In genomic region chrX:20617903-20618399, GRCm38 (mm10) we compare ENCODE assay signal across 7 mouse cellular contexts. TPM values are rescaled to one million over a fixed set of nuclear protein-coding genes. Genes with fewer than 3 reads are reported as not detected.
DNase-seq lines count a peak whose midpoint lies in the region; ATAC-seq and TF ChIP-seq lines count a peak whose summit lies in the region.

No protein-coding gene starts in this region.

- no peak for TF ChIP-seq CTCF in stomach, postnatal 0 days (IDR thresholded peaks at IDR 0.05; ENCODE audit: low read depth)

- H3K4me3 ChIP-seq in stomach, postnatal 0 days (ENCODE audit: low read depth, low read length): peak overlapping the region; percentile 60

- 18% methylated on average over 31 of the region's 31 CpGs for WGBS in stomach, postnatal 0 days

- H3K36me3 ChIP-seq in stomach, postnatal 0 days (ENCODE audit: control insufficient read depth, insufficient read depth, low read length): no peaks in the 10 kb centered on the region

- no peaks in the 10 kb centered on the region for H3K27me3 ChIP-seq in stomach, postnatal 0 days (ENCODE audit: control insufficient read depth, insufficient read depth, low read length)

- intact Hi-C loops in left cerebral cortex, postnatal 10 days (cut with DNase I): no loop called here

- no peak for TF ChIP-seq EP300 in stomach, postnatal 0 days (optimal IDR thresholded peaks at IDR 0.05)

- H3K9ac ChIP-seq in stomach, postnatal 0 days (ENCODE audit: low read length): peak overlapping the region; percentile 64

- peak; percentile 16; the same call in 1 of the 2 replicates for ATAC-seq in megakaryocyte progenitor cell, adult 5-6 weeks (replicated peaks; ENCODE audit: poor library complexity)
- no peak; the same call in none of the 2 replicates for ATAC-seq in stomach, postnatal 0 days (ENCODE audit: low FRiP score, low TSS enrichment)

- peak overlapping the region; percentile 40 for H3K4me2 ChIP-seq in stomach, postnatal 0 days (replicated peaks; ENCODE audit: low read depth)

- no peaks in the 10 kb centered on the region for H3K9me3 ChIP-seq in stomach, postnatal 0 days (ENCODE audit: control insufficient read depth, low read length)

- peak overlapping the region; percentile 77 for H3K27ac ChIP-seq in stomach, postnatal 0 days (replicated peaks)

- H3K4me1 ChIP-seq in stomach, postnatal 0 days (replicated peaks; ENCODE audit: control insufficient read depth, insufficient read depth): no peaks in the 10 kb centered on the region

- peak; percentile 27 to 28 for DNase-seq in lung, adult 18-20 months
- DNase-seq in lung, postnatal 4 days: no peak
- DNase-seq in cerebellum, postnatal 10 days: peak; percentile 72 to 75
- peak; percentile 4 to 27 for DNase-seq in frontal cortex, postnatal 25 days (ENCODE audit: low spot score in 2 of 2)
- peak; percentile 25 to 53 for DNase-seq in left cerebral cortex, postnatal 10 days (ENCODE audit: extremely low spot score in 1 of 2, low spot score in 2 of 2)
- no peak for DNase-seq in stomach, postnatal 0 days (ENCODE audit: low spot score)

RNA-seq across cellular contexts. Expression of gene Ndufb11, which starts 0.5 kb away (rescaled TPM):
- total RNA-seq in left cerebral cortex, postnatal 10 days (2021): 100 to 1,000 TPM; 151 to 160 TPM
- total RNA-seq in megakaryocyte progenitor cell, adult 5-6 weeks (2015): 161 and 171 TPM in 2 replicates
- total RNA-seq in megakaryocyte progenitor cell, adult 5-6 weeks (2017): 75.1 and 84.7 TPM in 2 replicates
- 316 and 334 TPM in 2 replicates for polyA plus RNA-seq in stomach, postnatal 0 days (2015; fragmentation: Nextera tagmentation; extraction: Ambion mirVana)

RNA-seq across cellular contexts. Expression of gene Rbm10, which starts 0.6 kb away (rescaled TPM):
- 10 to 100 TPM; 32.6 to 34.4 TPM for total RNA-seq in left cerebral cortex, postnatal 10 days (2021)
- total RNA-seq in megakaryocyte progenitor cell, adult 5-6 weeks (2015): 28.4 and 32.0 TPM in 2 replicates
- 66.3 and 82.3 TPM in 2 replicates for total RNA-seq in megakaryocyte progenitor cell, adult 5-6 weeks (2017)
- polyA plus RNA-seq in stomach, postnatal 0 days (2015; fragmentation: Nextera tagmentation; extraction: Ambion mirVana): 17.5 and 17.9 TPM in 2 replicates

RNA-seq across cellular contexts. Expression of gene Uba1, which starts 40.2 kb away (rescaled TPM):
- 100 to 1,000 TPM; 441 to 479 TPM for total RNA-seq in left cerebral cortex, postnatal 10 days (2021)
- 158 and 174 TPM in 2 replicates for total RNA-seq in megakaryocyte progenitor cell, adult 5-6 weeks (2015)
- 151 and 156 TPM in 2 replicates for total RNA-seq in megakaryocyte progenitor cell, adult 5-6 weeks (2017)
- 89.4 and 93.1 TPM in 2 replicates for polyA plus RNA-seq in stomach, postnatal 0 days (2015; fragmentation: Nextera tagmentation; extraction: Ambion mirVana)

Comparison
In these comparisons a context has a peak if more than half of its experiments do, and no peak if none do; other contexts are left out.
1. DNase-seq: peak in lung, adult 18-20 months (2 of 2), cerebellum, postnatal 10 days (2 of 2), frontal cortex, postnatal 25 days (2 of 2) and left cerebral cortex, postnatal 10 days (2 of 2); none in lung, postnatal 4 days (0 of 2) and stomach, postnatal 0 days (single experiment).